Mouse (Mus musculus) ES-Bruce4 (cell line): ENCODE measurements at regions not wholly inside any gene's neighbourhood (a gene's known extent, or its start where the extent isn't known, plus 50 kb on each side); places are given as distances from the start of the nearest gene placed in this dataset.

Experiments
- H3K27ac ChIP-seq: 2 replicates; pipeline ENCODE4 v1.5.1; 2012; ENCODE audit warnings: low read length, inconsistent platforms; ENCODE audit not compliant: insufficient read depth
- H3K27me3 ChIP-seq: 2 replicates; pipeline ENCODE4 v1.6.1; 2012; ENCODE audit warnings: mild to moderate bottlenecking, low read length, inconsistent platforms; ENCODE audit not compliant: control insufficient read depth, poor library complexity, insufficient read depth, severe bottlenecking
- H3K36me3 ChIP-seq: 2 replicates; pipeline ENCODE4 v1.6.1; 2012; ENCODE audit warnings: inconsistent platforms, mild to moderate bottlenecking, low read length, moderate library complexity; ENCODE audit not compliant: control insufficient read depth, poor library complexity, insufficient read depth, severe bottlenecking
- H3K4me1 ChIP-seq: one replicate; pipeline ENCODE4 v1.8.1; 2011; ENCODE audit warnings: low read length; ENCODE audit not compliant: control insufficient read depth, insufficient read depth
- H3K4me3 ChIP-seq: 2 replicates; pipeline ENCODE4 v1.5.1; 2011; ENCODE audit warnings: low read depth, mild to moderate bottlenecking, low read length
- H3K9ac ChIP-seq: 2 replicates; pipeline ENCODE4 v1.6.1; 2012; ENCODE audit warnings: low read depth, mild to moderate bottlenecking, inconsistent platforms; ENCODE audit not compliant: poor library complexity, severe bottlenecking
- H3K9me3 ChIP-seq: replicated peaks from 2 replicates; pipeline ENCODE4 v1.6.1; 2012; ENCODE audit warnings: mild to moderate bottlenecking, low read length, inconsistent platforms; ENCODE audit not compliant: control insufficient read depth, poor library complexity, insufficient read depth, severe bottlenecking
- CTCF ChIP-seq: IDR thresholded peaks from one replicate; pipeline ENCODE4 v1.8.1; 2011; ENCODE audit warnings: low read depth, low read length
- EP300 ChIP-seq: IDR thresholded peaks from 2 replicates; pipeline ENCODE4 v1.6.1; 2011; ENCODE audit warnings: low read depth, low read length; ENCODE audit not compliant: insufficient read depth
- POLR2A ChIP-seq: IDR thresholded peaks from one replicate; pipeline ENCODE4 v1.8.1; 2011; ENCODE audit warnings: low read length; ENCODE audit not compliant: insufficient read depth

- Histone ChIP-seq H3K27ac (no peak overlapping the region), H3K36me3 (no peaks in the 10 kb centered on the region)
Observed at GRCm38 (mm10) chr8:25426207-25426606, 602.0 kb upstream of the Adam5 start.

GRCm38 (mm10) chr8:25421478-25421877 is 597.3 kb upstream of the Adam5 start:
- Histone ChIP-seq H3K9ac (no peak overlapping the region), H3K27me3 (no peaks in the 10 kb centered on the region), H3K36me3 (no peaks in the 10 kb centered on the region), H3K4me3 (no peak overlapping the region), H3K4me1 (no peaks in the 10 kb centered on the region), H3K27ac (no peak overlapping the region), H3K9me3 (no peaks in the 10 kb centered on the region)
- TF ChIP-seq EP300 (no peak), POLR2A (no peak), CTCF (no peak)

More at GRCm38 (mm10) chr8:25426207-25426606, 602.0 kb upstream of the Adam5 start:
- TF ChIP-seq CTCF, result no peak
- TF ChIP-seq POLR2A, result no peak
- TF ChIP-seq EP300, result no peak
- Histone ChIP-seq H3K4me1 (no peaks in the 10 kb centered on the region), H3K4me3 (no peak overlapping the region), H3K9ac (no peak overlapping the region), H3K27me3 (no peaks in the 10 kb centered on the region), H3K9me3 (no peaks in the 10 kb centered on the region)

GRCm38 (mm10) chr8:25410536-25410935 is 586.4 kb upstream of the Adam5 start:
- no peaks in the 10 kb centered on the region for H3K4me1 ChIP-seq
- no peaks in the 10 kb centered on the region for H3K27me3 ChIP-seq
- H3K9me3 ChIP-seq, result no peaks in the 10 kb centered on the region
- H3K4me3 ChIP-seq, result no peak overlapping the region
- TF ChIP-seq POLR2A (no peak), EP300 (no peak), CTCF (no peak)
- H3K27ac ChIP-seq, result no peak overlapping the region
- no peaks in the 10 kb centered on the region for H3K36me3 ChIP-seq
- H3K9ac ChIP-seq, result no peak overlapping the region

- no peaks in the 10 kb centered on the region for H3K9me3 ChIP-seq
- no peak overlapping the region for H3K27ac ChIP-seq
- no peaks in the 10 kb centered on the region for H3K27me3 ChIP-seq
- no peak for TF ChIP-seq CTCF
- no peak for TF ChIP-seq EP300
- no peak for TF ChIP-seq POLR2A
- H3K9ac ChIP-seq, result no peak overlapping the region
- H3K4me1 ChIP-seq, result no peaks in the 10 kb centered on the region
- no peak overlapping the region for H3K4me3 ChIP-seq
- H3K36me3 ChIP-seq, result no peaks in the 10 kb centered on the region
Observed at GRCm38 (mm10) chr8:25407862-25408261, 583.7 kb upstream of the Adam5 start.

- H3K27me3 ChIP-seq, result no peaks in the 10 kb centered on the region
- no peaks in the 10 kb centered on the region for H3K36me3 ChIP-seq
- H3K9ac ChIP-seq, result no peak overlapping the region
- no peak overlapping the region for H3K27ac ChIP-seq
- no peak for TF ChIP-seq POLR2A
- TF ChIP-seq EP300, result no peak
- no peak for TF ChIP-seq CTCF
- H3K9me3 ChIP-seq, result no peaks in the 10 kb centered on the region
- no peaks in the 10 kb centered on the region for H3K4me1 ChIP-seq
- no peak overlapping the region for H3K4me3 ChIP-seq
Observed at GRCm38 (mm10) chr8:25392766-25393166, 568.6 kb upstream of the Adam5 start.

GRCm38 (mm10) chr8:25389947-25390346 is 565.8 kb upstream of the Adam5 start:
- Histone ChIP-seq H3K4me1 (no peaks in the 10 kb centered on the region), H3K4me3 (no peak overlapping the region), H3K27ac (no peak overlapping the region), H3K9ac (no peak overlapping the region), H3K27me3 (no peaks in the 10 kb centered on the region), H3K36me3 (no peaks in the 10 kb centered on the region), H3K9me3 (no peaks in the 10 kb centered on the region)
- no peak for TF ChIP-seq EP300
- no peak for TF ChIP-seq CTCF
- no peak for TF ChIP-seq POLR2A

- H3K4me1 ChIP-seq, result no peaks in the 10 kb centered on the region
Observed at GRCm38 (mm10) chr8:25389371-25389855, 565.2 kb upstream of the Adam5 start.

More at GRCm38 (mm10) chr8:25389371-25389855, 565.2 kb upstream of the Adam5 start:
- H3K36me3 ChIP-seq, result no peaks in the 10 kb centered on the region
- no peak overlapping the region for H3K9ac ChIP-seq
- H3K27ac ChIP-seq, result no peak overlapping the region
- H3K9me3 ChIP-seq, result no peaks in the 10 kb centered on the region
- H3K4me3 ChIP-seq, result no peak overlapping the region
- TF ChIP-seq CTCF (no peak), EP300 (no peak), POLR2A (no peak)
- no peaks in the 10 kb centered on the region for H3K27me3 ChIP-seq
